Mouse (Mus musculus) heart, postnatal 10 days (tissue): ENCODE data around the gene Dohh. TPM values are rescaled to one million over a fixed set of nuclear protein-coding genes. Genes with fewer than 3 reads are reported as not detected.

ENCODE experiments used
- DNase-seq, 2 experiments: peaks; one replicate each; pipeline ENCODE4 v3.0.0; 2021
- intact Hi-C: fragments of 180-260 bp; cut with DNase I; formaldehyde crosslinking; loops from one replicate; pipeline ENCODE4 v1.15.1; 2025
- total RNA-seq, 2 experiments: library from RNA; stranded (reverse); gene quantifications; 2 replicates each; pipeline ENCODE4 v1.2.3; 2021

The Dohh gene
- total RNA-seq, 2 experiments from 2014 or later = 53.2 to 57.5 TPM

GRCm38 (mm10) chr10:81379183-81379553, 5.1 kb upstream of the Dohh start:
- DNase-seq = no peak
- intact Hi-C loops = no loop called here

GRCm38 (mm10) chr10:81379809-81380378, 4.3 kb upstream of the Dohh start:
- intact Hi-C loops = no loop called here
- no peak for DNase-seq

- intact Hi-C loops = no loop called here
- DNase-seq = peak in 1 of 2 experiments; percentile 23
These were observed 2.2 kb upstream of the Dohh start for GRCm38 (mm10) chr10:81382039-81382438.

- intact Hi-C loops = no loop called here
- no peak for DNase-seq
These were observed 366 bp downstream of the Dohh start for GRCm38 (mm10) chr10:81384605-81384982.

GRCm38 (mm10) chr10:81385603-81386306, 1.5 kb downstream of the Dohh start:
- intact Hi-C loops = loop anchor here (5.0 kb wide), 1 partner anchor 157 kb away; no protein-coding TSS in a partner anchor
- no peak for DNase-seq

GRCm38 (mm10) chr10:81387716-81388115, 3.5 kb downstream of the Dohh start:
- intact Hi-C loops = loop anchor here (5.0 kb wide), 1 partner anchor 155 kb away; no protein-coding TSS in a partner anchor
- no peak for DNase-seq

GRCm38 (mm10) chr10:81388505-81389055, 4.4 kb downstream of the Dohh start, which contains the start of gene Gm48552:
Gene Gm48552, plus strand, starts transcription at chr10:81389005.
- intact Hi-C loops = loop anchor here (1.0 to 5.0 kb wide), 2 partner anchors 62 to 154 kb away; no protein-coding TSS in a partner anchor
- DNase-seq = no peak

- intact Hi-C loops = loop anchor here (1.0 to 5.0 kb wide), 2 partner anchors 61 to 153 kb away; no protein-coding TSS in a partner anchor
- peak in 1 of 2 experiments; percentile 32 for DNase-seq
These were observed 5.1 kb downstream of the Dohh start for GRCm38 (mm10) chr10:81389373-81389772.

- intact Hi-C loops = loop anchor here (1.0 to 5.0 kb wide), 3 partner anchors 17 to 152 kb away; no protein-coding TSS in a partner anchor
- DNase-seq = peak; percentile 82 to 90
These were observed 5.8 kb downstream of the Dohh start for GRCm38 (mm10) chr10:81389801-81390677.

- intact Hi-C loops = loop anchor here (2.0 kb wide), 1 partner anchor 16 kb away; no protein-coding TSS in a partner anchor
- DNase-seq = no peak
These were observed 6.4 kb downstream of the Dohh start for GRCm38 (mm10) chr10:81390678-81390965.

GRCm38 (mm10) chr10:81392270-81392669, 8.0 kb downstream of the Dohh start:
- intact Hi-C loops = no loop called here
- DNase-seq = no peak

- no peak for DNase-seq
- intact Hi-C loops = no loop called here
These were observed 8.6 kb downstream of the Dohh start, which contains the start of gene Smim24 for GRCm38 (mm10) chr10:81392781-81393185. Gene Smim24, plus strand, starts transcription at chr10:81393051.

- intact Hi-C loops = loop anchor here (2.0 kb wide), 1 partner anchor 47 kb away; no protein-coding TSS in a partner anchor
- peak; percentile 50 to 60 for DNase-seq
These were observed 9.3 kb downstream of the Dohh start for GRCm38 (mm10) chr10:81393456-81394063.

GRCm38 (mm10) chr10:81395127-81395526, 10.9 kb downstream of the Dohh start:
- DNase-seq = peak; percentile 75 to 89
- intact Hi-C loops = loop anchor here (2.0 kb wide), 1 partner anchor 46 kb away; no protein-coding TSS in a partner anchor

GRCm38 (mm10) chr10:81395865-81396264, 11.6 kb downstream of the Dohh start:
- intact Hi-C loops = loop anchor here (2.0 kb wide), 1 partner anchor 45 kb away; no protein-coding TSS in a partner anchor
- DNase-seq = no peak

GRCm38 (mm10) chr10:81396749-81397148, 12.5 kb downstream of the Dohh start:
- no peak for DNase-seq
- intact Hi-C loops = no loop called here

GRCm38 (mm10) chr10:81399296-81399695, 15.1 kb downstream of the Dohh start:
- no peak for DNase-seq
- intact Hi-C loops = no loop called here

GRCm38 (mm10) chr10:81399798-81400308, 15.6 kb downstream of the Dohh start:
- intact Hi-C loops = no loop called here

GRCm38 (mm10) chr10:81400371-81401204, 16.4 kb downstream of the Dohh start:
- DNase-seq = no peak
- intact Hi-C loops = no loop called here

More at GRCm38 (mm10) chr10:81399798-81400308, 15.6 kb downstream of the Dohh start:
- no peak for DNase-seq
